Mouse (Mus musculus) kidney, adult 2 months (tissue): ENCODE measurements around the gene Tenm3. TPM values are rescaled to one million over a fixed set of nuclear protein-coding genes. Genes with fewer than 3 reads are reported as not detected.

Experiments
- DNase-seq: peaks from one replicate; pipeline ENCODE4 v3.0.0; 2021
- H3K27ac ChIP-seq: fragments of 200-500 bp; 2 replicates; pipeline ENCODE4 v1.5.1; 2012; ENCODE audit warnings: low read depth, low read length, control low read depth, inconsistent platforms; ENCODE audit not compliant: insufficient read depth
- H3K27me3 ChIP-seq: fragments of 200-500 bp; replicated peaks from 2 replicates; pipeline ENCODE4 v1.6.1; 2012; ENCODE audit warnings: mild to moderate bottlenecking, moderate library complexity, low read length, inconsistent platforms; ENCODE audit not compliant: control insufficient read depth, insufficient read depth
- H3K36me3 ChIP-seq: fragments of 200-500 bp; 2 replicates; pipeline ENCODE4 v1.6.1; 2012; ENCODE audit warnings: mild to moderate bottlenecking, moderate library complexity, low read length, inconsistent platforms; ENCODE audit not compliant: control insufficient read depth, insufficient read depth
- H3K4me1 ChIP-seq: fragments of 200-500 bp; 2 replicates; pipeline ENCODE4 v1.6.1; 2011; ENCODE audit warnings: low read length; ENCODE audit not compliant: control insufficient read depth, insufficient read depth
- H3K4me3 ChIP-seq: fragments of 200-500 bp; 2 replicates; pipeline ENCODE4 v1.5.1; 2011; ENCODE audit warnings: mild to moderate bottlenecking, low read depth, low read length, control low read depth; ENCODE audit not compliant: insufficient read depth
- CTCF ChIP-seq: fragments of 200-500 bp; conservative IDR thresholded peaks from 2 replicates; pipeline ENCODE4 v1.5.1; 2011; ENCODE audit warnings: low read depth, mild to moderate bottlenecking, control low read depth, low read length, moderate library complexity, mixed read lengths; ENCODE audit not compliant: insufficient read depth, insufficient read length
- POLR2A ChIP-seq: fragments of 200-500 bp; IDR thresholded peaks from one replicate; pipeline ENCODE4 v1.6.1; 2011; ENCODE audit warnings: low read depth, low read length, control low read depth
- WGBS: fragments of 180-500 bp; shearing (Covaris S2); methylation state at CpG from one replicate; pipeline ENCODE4 v1.1.7; 2018; 5-methylcytosine and 5-hydroxymethylcytosine counted together
- polyA plus RNA-seq: library from polyadenylated mRNA; depleted of rRNA; stranded (reverse); fragments of >200 nt; gene quantifications from 2 replicates; pipeline ENCODE4 v1.2.3, GENCODE M21; 2012

Tenm3 gene
- polyA plus RNA-seq, 1 experiment: 2.0 TPM

DNA sequence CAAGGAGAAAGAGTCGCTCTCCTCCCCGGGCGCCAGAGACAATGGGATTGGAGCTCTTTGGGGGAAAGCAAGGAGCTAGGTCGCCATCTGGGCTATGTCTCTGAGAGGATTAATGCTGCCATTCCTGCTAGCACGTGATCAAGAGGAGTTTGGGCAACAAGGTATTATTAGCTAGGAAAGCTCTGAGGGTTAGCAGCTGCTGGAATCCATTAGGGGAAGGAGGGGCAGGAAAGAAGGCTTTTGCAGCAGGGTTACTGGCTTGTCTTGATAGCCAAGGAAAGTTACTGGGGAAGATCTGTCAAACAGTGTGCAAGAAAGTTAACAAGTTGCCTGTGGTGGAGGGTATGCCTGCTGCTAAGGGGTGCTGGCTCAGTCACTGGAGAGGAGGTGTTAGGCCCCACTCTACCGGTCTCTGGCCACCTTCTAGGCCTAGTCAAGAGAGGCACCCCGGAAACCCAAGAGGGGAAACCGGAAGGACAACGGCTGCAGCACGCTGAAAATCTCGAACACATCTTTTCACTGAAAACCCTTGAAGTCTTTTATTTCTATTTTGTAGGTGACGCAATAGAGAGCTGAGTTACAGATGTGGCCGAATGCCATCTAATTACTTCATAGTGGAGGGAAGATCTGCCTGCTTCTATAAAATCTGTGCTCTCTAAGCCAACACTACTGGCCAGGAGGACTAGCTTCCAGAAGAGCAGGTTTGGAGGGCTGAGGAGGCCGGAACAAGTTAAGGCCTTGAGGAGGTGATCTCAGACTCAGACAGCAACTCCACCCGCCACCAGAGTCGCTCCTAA is 534.4 kb downstream of the Tenm3 start:
- Histone ChIP-seq H3K4me3 (no peak overlapping the region), H3K27ac (no peak overlapping the region), H3K27me3 (no peaks in the 10 kb centered on the region), H3K4me1 (no peaks in the 10 kb centered on the region), H3K36me3 (no peaks in the 10 kb centered on the region)
- 72% methylated on average over 16 of the region's 16 CpGs for WGBS
- DNase-seq: no peak
- TF ChIP-seq POLR2A (no peak), CTCF (no peak)

DNA sequence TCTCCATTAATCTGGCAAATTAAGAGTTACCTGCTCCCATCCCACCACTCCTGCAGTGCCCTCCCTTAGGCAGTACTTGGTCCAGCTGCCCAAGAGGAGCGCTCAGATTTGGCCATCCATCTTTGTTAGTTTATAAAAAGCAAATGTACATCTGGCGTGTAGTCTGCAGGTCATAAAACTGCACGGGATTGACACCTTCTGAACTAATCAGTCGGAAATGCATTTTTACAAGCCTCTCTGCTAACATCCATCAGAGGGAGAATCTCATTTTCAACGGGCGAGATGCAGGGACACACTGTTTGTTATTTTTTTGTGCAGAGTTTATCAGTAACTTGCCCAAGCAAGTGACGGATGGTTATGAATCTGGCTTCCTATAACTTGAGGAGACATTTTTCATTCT is 539.5 kb downstream of the Tenm3 start:
- no peaks in the 10 kb centered on the region for H3K4me1 ChIP-seq
- TF ChIP-seq POLR2A: no peak
- no peak for TF ChIP-seq CTCF
- no peak overlapping the region for H3K27ac ChIP-seq
- no peak for DNase-seq
- WGBS: 63% methylated on average over 7 of the region's 7 CpGs
- H3K36me3 ChIP-seq: no peaks in the 10 kb centered on the region
- no peaks in the 10 kb centered on the region for H3K27me3 ChIP-seq
- H3K4me3 ChIP-seq: no peak overlapping the region

DNA sequence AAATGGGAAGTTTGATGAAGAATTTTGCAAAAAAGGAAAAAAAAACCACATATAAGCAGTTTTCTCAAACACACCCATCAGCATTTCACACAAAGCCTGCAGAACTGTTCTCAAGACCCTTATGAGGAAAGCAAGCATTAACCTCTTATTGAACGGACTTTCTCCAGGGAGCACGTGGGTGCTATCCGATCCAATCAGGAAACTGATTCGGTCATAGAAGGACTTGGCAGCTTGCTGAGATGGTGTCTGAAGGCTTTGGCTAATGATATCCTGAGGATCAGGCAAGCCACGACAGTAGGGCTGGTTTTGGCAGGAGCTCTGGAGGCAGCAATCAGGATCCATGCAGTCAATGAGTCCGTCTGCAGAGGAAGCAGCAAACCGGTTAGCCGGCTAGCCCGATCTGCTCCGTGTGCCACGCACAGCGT is 543.1 kb downstream of the Tenm3 start:
- Histone ChIP-seq H3K27ac (no peak overlapping the region), H3K36me3 (no peaks in the 10 kb centered on the region), H3K4me3 (no peak overlapping the region), H3K4me1 (no peaks in the 10 kb centered on the region), H3K27me3 (no peaks in the 10 kb centered on the region)
- 51% methylated on average over 12 of the region's 12 CpGs for WGBS
- peak; percentile 2 for DNase-seq
- TF ChIP-seq POLR2A (no peak), CTCF (no peak)

DNA sequence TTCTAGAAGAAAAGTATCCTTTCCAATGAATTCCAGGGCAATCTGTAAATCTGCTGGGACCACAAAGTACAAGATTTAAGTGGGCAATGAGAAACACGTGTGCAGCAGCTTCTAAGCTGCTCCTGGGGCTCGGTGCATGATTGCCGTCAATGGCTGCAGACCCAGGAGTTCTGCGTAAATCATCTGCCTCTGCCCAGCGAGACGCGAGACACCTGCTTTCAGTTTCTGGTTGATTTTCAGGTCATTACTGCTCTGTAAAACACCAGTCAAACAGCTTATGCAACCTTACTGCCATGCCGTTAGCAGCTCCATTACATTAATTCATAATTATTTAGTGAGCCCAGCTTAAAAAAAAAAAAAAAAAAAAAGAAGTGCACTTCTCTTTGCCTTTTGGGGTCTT is 543.7 kb downstream of the Tenm3 start:
- H3K27ac ChIP-seq: no peak overlapping the region
- H3K27me3 ChIP-seq: no peaks in the 10 kb centered on the region
- TF ChIP-seq POLR2A (no peak), CTCF (no peak)
- H3K4me3 ChIP-seq: no peak overlapping the region
- DNase-seq: no peak
- no peaks in the 10 kb centered on the region for H3K36me3 ChIP-seq
- WGBS: 24% methylated on average over 8 of the region's 8 CpGs
- no peaks in the 10 kb centered on the region for H3K4me1 ChIP-seq

DNA sequence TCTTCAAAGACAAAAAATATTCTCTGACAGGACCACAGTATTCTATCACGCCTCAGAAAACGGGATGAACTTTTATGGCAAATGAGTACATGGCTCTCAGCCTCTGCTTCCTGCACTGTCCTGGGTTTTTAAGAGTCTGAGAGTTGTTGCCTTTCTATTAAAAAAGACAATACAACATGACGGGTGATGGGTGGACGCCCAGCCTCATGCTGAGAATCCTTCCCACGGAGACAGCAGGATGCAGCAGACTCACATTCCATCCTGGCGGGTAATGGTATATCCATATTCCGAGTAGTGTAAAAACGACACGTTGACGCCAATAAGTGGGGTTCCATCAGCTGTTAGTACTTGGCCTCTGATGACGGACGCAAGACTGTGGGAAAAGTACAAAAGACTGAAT is 544.4 kb downstream of the Tenm3 start:
- 80% methylated on average over 12 of the region's 12 CpGs for WGBS
- TF ChIP-seq POLR2A (no peak), CTCF (no peak)
- no peaks in the 10 kb centered on the region for H3K27me3 ChIP-seq
- no peak overlapping the region for H3K4me3 ChIP-seq
- H3K4me1 ChIP-seq: no peaks in the 10 kb centered on the region
- DNase-seq: no peak
- H3K36me3 ChIP-seq: no peaks in the 10 kb centered on the region
- H3K27ac ChIP-seq: no peak overlapping the region

DNA sequence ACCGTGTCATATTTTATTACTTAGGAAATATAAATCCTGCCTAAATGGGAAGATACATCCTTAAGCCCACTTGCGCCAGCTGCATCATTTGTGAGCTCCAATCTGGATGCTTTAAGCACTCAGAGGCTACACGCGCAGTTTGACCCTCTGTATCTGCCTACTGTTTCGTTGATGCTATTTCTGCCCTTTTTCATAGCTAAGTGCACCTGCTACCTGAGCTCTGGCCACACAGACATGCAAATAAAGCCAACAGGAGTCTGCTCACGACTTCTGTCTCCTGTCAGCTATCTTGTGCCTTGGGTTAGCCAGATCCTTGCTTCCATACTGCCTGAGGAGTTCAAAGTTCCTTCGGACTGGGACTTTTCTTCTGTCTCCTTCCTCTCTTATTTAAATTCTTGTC is 547.4 kb downstream of the Tenm3 start:
- DNase-seq: no peak
- TF ChIP-seq POLR2A (no peak), CTCF (no peak)
- no peaks in the 10 kb centered on the region for H3K36me3 ChIP-seq

DNA sequence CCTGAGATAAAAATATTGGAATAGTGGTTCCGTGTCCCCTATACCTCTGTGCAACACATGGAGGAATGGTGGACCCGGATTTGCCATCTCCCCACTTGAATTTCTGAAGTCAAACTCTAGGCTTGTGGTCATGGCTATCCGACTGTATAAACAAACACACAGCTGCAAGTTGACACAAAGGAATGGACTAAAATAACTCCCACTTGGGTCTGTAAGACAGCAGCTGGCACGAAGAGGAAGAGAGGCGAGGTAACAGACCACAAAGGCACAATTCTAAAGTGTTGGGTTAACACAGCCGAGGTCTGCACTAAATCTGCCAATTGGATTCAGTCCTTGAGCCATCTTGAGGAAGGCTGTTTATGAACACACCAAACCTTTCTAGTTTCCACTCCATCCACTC is 548.2 kb downstream of the Tenm3 start:
- DNase-seq: no peak
- WGBS: 45% methylated on average over 6 of the region's 6 CpGs
- Histone ChIP-seq H3K27me3 (no peaks in the 10 kb centered on the region), H3K27ac (no peak overlapping the region), H3K36me3 (no peaks in the 10 kb centered on the region), H3K4me3 (no peak overlapping the region), H3K4me1 (no peaks in the 10 kb centered on the region)
- TF ChIP-seq POLR2A: no peak

More for the DNA sequence above, 547.4 kb downstream of the Tenm3 start:
- H3K4me3 ChIP-seq: no peak overlapping the region
- WGBS: 88% methylated on average over 7 of the region's 7 CpGs
- no peaks in the 10 kb centered on the region for H3K4me1 ChIP-seq
- no peaks in the 10 kb centered on the region for H3K27me3 ChIP-seq
- no peak overlapping the region for H3K27ac ChIP-seq

DNA sequence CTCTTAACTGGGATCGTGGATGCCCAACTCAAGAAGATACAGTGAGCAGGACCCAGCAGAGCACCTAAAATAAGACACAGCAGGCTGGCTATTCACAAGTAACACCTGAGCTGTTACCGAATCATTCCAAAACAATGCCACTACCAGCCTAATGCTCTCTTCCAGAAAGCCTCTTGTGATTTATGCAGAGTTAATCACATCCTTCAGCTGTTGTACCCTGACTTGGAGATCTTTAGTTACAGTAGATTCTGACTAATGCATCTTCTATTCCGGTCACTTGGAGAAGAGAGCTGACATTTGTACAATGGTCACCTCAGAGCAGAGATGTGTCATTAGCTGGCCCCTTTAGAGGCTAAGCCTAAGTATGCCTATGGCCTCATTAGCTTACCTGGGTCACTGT is 550.0 kb downstream of the Tenm3 start:
- Histone ChIP-seq H3K36me3 (no peaks in the 10 kb centered on the region), H3K4me3 (no peak overlapping the region), H3K4me1 (no peaks in the 10 kb centered on the region), H3K27me3 (no peaks in the 10 kb centered on the region), H3K27ac (no peak overlapping the region)
- 91% methylated on average over 3 of the region's 3 CpGs for WGBS
- TF ChIP-seq POLR2A: no peak
- DNase-seq: no peak
